Mouse (Mus musculus): Measurements from ENCODE around the gene Herpud2. TPM values are rescaled to one million over a fixed set of nuclear protein-coding genes. Genes with fewer than 3 reads are reported as not detected.

The Herpud2 gene
- total and polyA plus RNA-seq, 3 experiments = 4.2 to 16.2 (median 8.3) TPM

GRCm38 (mm10) chr9:25153066-25153465 is 1.4 kb upstream of the Herpud2 start:
- Histone ChIP-seq H3K36me3 (replicated peaks in 1 of 2; ENCODE audit: control insufficient read depth in 1 of 2, insufficient read depth in 1 of 2, low read length in 1 of 2) (no peaks in the 10 kb centered on the region), H3K4me1 (ENCODE audit: control insufficient read depth in 1 of 2, insufficient read depth in 2 of 2) (peaks cover 0 to 23% of the 10 kb centered on the region in 2 experiments; a peak in 2 of 4 replicates), H3K79me2 (replicated peaks; ENCODE audit: control insufficient read depth, extremely low read depth, insufficient read depth, poor library complexity, severe bottlenecking) (peaks cover 9% of the 10 kb centered on the region), H3K27ac (ENCODE audit: insufficient read depth, low read depth) (no peak overlapping the region), H3K4me3 (replicated peaks in 1 of 3; ENCODE audit: low read depth in 2 of 3, low read length in 2 of 3, poor library complexity in 1 of 3) (no peak overlapping the region), H3K9me3 (replicated peaks; ENCODE audit: low read length) (peaks cover 3% of the 10 kb centered on the region), H3K4me2 (ENCODE audit: insufficient read depth, low read depth, poor library complexity, severe bottlenecking) (no peak overlapping the region), H3K27me3 (replicated peaks) (no peaks in the 10 kb centered on the region), H3K9ac (ENCODE audit: insufficient read depth, low read depth) (no peak overlapping the region; the same call in 1 of the 2 replicates)
- dilution Hi-C loops (cut with MboI; ENCODE audit: extremely low pct_ligation_motif_present, extremely low pct_unique_long_range_greater_than_20kb, low sequenced_read_pairs) = no loop called here
- no peak for DNase-seq (ENCODE audit: extremely low read depth)
- in situ Hi-C loops (cut with MboI; ENCODE audit: low pct_ligation_motif_present, low pct_unique_long_range_greater_than_20kb, low sequenced_read_pairs) = no loop called here
- no peak for TF ChIP-seq JUN (IDR thresholded peaks at IDR 0.05; ENCODE audit: insufficient read depth, low read depth, low read length)
- no peak for TF ChIP-seq NELFE (IDR thresholded peaks at IDR 0.05; ENCODE audit: low read depth, low read length)
- no peak for TF ChIP-seq ZNF384 (IDR thresholded peaks at IDR 0.05; ENCODE audit: low read depth, low read length)
- no peak for TF ChIP-seq KAT2A (IDR thresholded peaks at IDR 0.05; ENCODE audit: insufficient replicate concordance, low read length)
- no peak for TF ChIP-seq E2F4 (IDR thresholded peaks at IDR 0.05; ENCODE audit: insufficient replicate concordance, low read depth, low read length)

- dilution Hi-C loops (cut with MboI; ENCODE audit: extremely low pct_ligation_motif_present, extremely low pct_unique_long_range_greater_than_20kb, low sequenced_read_pairs) = no loop called here
- peak overlapping the region; percentile 43; the same call in 1 of the 2 replicates for H3K27ac ChIP-seq (ENCODE audit: insufficient read depth, low read depth)
- peaks cover 3% of the 10 kb centered on the region for H3K9me3 ChIP-seq (replicated peaks; ENCODE audit: low read length)
Measured at GRCm38 (mm10) chr9:25152457-25152856, 837 bp upstream of the Herpud2 start.

GRCm38 (mm10) chr9:25150791-25151610 is 619 bp downstream of the Herpud2 start:
- H3K27me3 ChIP-seq (replicated peaks) = no peaks in the 10 kb centered on the region
- peaks cover 3% of the 10 kb centered on the region for H3K9me3 ChIP-seq (replicated peaks; ENCODE audit: low read length)
- H3K9ac ChIP-seq (ENCODE audit: insufficient read depth, low read depth) = peak overlapping the region; percentile 82
- peaks cover 3 to 33% of the 10 kb centered on the region in 2 experiments; a peak in 3 of 4 replicates for H3K4me1 ChIP-seq (ENCODE audit: control insufficient read depth in 1 of 2, insufficient read depth in 2 of 2)
- H3K79me2 ChIP-seq (replicated peaks; ENCODE audit: control insufficient read depth, extremely low read depth, insufficient read depth, poor library complexity, severe bottlenecking) = peaks cover 14% of the 10 kb centered on the region
- TF ChIP-seq TCF12 (IDR thresholded peaks at IDR 0.05; ENCODE audit: low read depth, low read length) = no peak
- no peak for TF ChIP-seq RAD21 (IDR thresholded peaks at IDR 0.05; ENCODE audit: low read depth, low read length)
- peak; percentile 98; the same call in 1 of the 2 replicates for TF ChIP-seq UBTF (IDR thresholded peaks at IDR 0.05; ENCODE audit: low read depth, low read length)
- TF ChIP-seq SIN3A (IDR thresholded peaks at IDR 0.05; ENCODE audit: low read length) = no peak; the same call in 1 of the 2 replicates
- no peak for TF ChIP-seq ETS1 (conservative IDR thresholded peaks at IDR 0.05; ENCODE audit: low read depth, low read length)
- H3K4me2 ChIP-seq (ENCODE audit: insufficient read depth, low read depth, poor library complexity, severe bottlenecking) = peak overlapping the region; percentile 100; the same call in 1 of the 2 replicates
- peak overlapping the region; percentile 84 to 93 (median 87) for H3K4me3 ChIP-seq (replicated peaks in 1 of 3; ENCODE audit: low read depth in 2 of 3, low read length in 2 of 3, poor library complexity in 1 of 3)
- in situ Hi-C loops (cut with MboI; ENCODE audit: low pct_ligation_motif_present, low pct_unique_long_range_greater_than_20kb, low sequenced_read_pairs) (no loop called here), dilution Hi-C loops (cut with MboI; ENCODE audit: extremely low pct_ligation_motif_present, extremely low pct_unique_long_range_greater_than_20kb, low sequenced_read_pairs) (no loop called here)
- DNase-seq (ENCODE audit: extremely low read depth) = peak; percentile 23
- peaks cover 0 to 2% of the 10 kb centered on the region in 2 experiments for H3K36me3 ChIP-seq (replicated peaks in 1 of 2; ENCODE audit: control insufficient read depth in 1 of 2, insufficient read depth in 1 of 2, low read length in 1 of 2)
- peak overlapping the region; percentile 94 for H3K27ac ChIP-seq (ENCODE audit: insufficient read depth, low read depth)

More at GRCm38 (mm10) chr9:25152457-25152856, 837 bp upstream of the Herpud2 start:
- Histone ChIP-seq H3K79me2 (replicated peaks; ENCODE audit: control insufficient read depth, extremely low read depth, insufficient read depth, poor library complexity, severe bottlenecking) (peaks cover 9% of the 10 kb centered on the region), H3K27me3 (replicated peaks) (no peaks in the 10 kb centered on the region), H3K9ac (ENCODE audit: insufficient read depth, low read depth) (peak overlapping the region; percentile 86), H3K4me1 (ENCODE audit: control insufficient read depth in 1 of 2, insufficient read depth in 2 of 2) (peaks cover under 1 to 27% of the 10 kb centered on the region in 2 experiments; a peak in 3 of 4 replicates), H3K4me2 (ENCODE audit: insufficient read depth, low read depth, poor library complexity, severe bottlenecking) (peak overlapping the region; percentile 74; the same call in 1 of the 2 replicates), H3K4me3 (replicated peaks in 1 of 3; ENCODE audit: low read depth in 2 of 3, low read length in 2 of 3, poor library complexity in 1 of 3) (peak overlapping the region; percentile 69 to 93 (median 71)), H3K36me3 (replicated peaks in 1 of 2; ENCODE audit: control insufficient read depth in 1 of 2, insufficient read depth in 1 of 2, low read length in 1 of 2) (peaks cover 0 to under 1% of the 10 kb centered on the region in 2 experiments)
- TF ChIP-seq E2F4 (IDR thresholded peaks at IDR 0.05; ENCODE audit: insufficient replicate concordance, low read depth, low read length) (no peak), ZKSCAN1 (IDR thresholded peaks at IDR 0.05; ENCODE audit: borderline replicate concordance, low read depth, low read length) (no peak), UBTF (IDR thresholded peaks at IDR 0.05; ENCODE audit: low read depth, low read length) (no peak), IRF4 (IDR thresholded peaks at IDR 0.05; ENCODE audit: low read depth, low read length) (no peak), MAX (IDR thresholded peaks at IDR 0.05; ENCODE audit: low read length) (no peak), ZMIZ1 (IDR thresholded peaks at IDR 0.05; ENCODE audit: low read depth, low read length) (no peak), ZNF384 (IDR thresholded peaks at IDR 0.05; ENCODE audit: low read depth, low read length) (no peak), USF1 (IDR thresholded peaks at IDR 0.05; ENCODE audit: low read depth, low read length) (no peak), POLR2AphosphoS2 (IDR thresholded peaks at IDR 0.05; ENCODE audit: low read depth, low read length) (no peak), ZC3H11A (IDR thresholded peaks at IDR 0.05; ENCODE audit: low read depth, low read length) (no peak), SMC3 (IDR thresholded peaks at IDR 0.05; ENCODE audit: low read depth, low read length) (no peak), TBP (conservative IDR thresholded peaks at IDR 0.05; ENCODE audit: low read depth, low read length) (no peak)
- no peak for DNase-seq (ENCODE audit: extremely low read depth)
- in situ Hi-C loops (cut with MboI; ENCODE audit: low pct_ligation_motif_present, low pct_unique_long_range_greater_than_20kb, low sequenced_read_pairs) = no loop called here
